ENCODE assay signal across 34 mouse cellular contexts in the genomic region with DNA sequence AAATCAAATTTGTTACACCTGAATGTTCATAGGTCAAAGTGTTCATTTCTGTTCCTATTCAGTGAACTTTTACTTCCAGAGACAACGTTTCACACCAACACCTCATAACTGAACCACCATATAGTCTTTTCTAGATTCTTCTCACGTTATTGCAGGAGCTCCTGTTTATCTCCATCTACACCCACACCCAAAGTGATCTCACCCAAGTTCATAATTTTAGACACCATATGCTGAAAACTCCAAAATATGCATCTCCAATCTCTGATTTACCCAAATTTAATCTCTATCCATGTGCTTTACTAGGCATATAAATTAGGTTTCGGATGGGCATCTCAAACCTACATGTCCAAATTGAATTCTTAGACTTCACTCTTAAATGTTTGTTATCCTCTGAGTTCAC. TPM values are rescaled to one million over a fixed set of nuclear protein-coding genes. Genes with fewer than 3 reads are reported as not detected.
"Had no signal": no experiment of that assay in that cellular context is flagged by ENCODE, and none has a peak within 500 bp of the region (broad histone marks: within the 10 kb centered on the region; RNA-seq: fewer than 3 reads in every experiment).

No protein-coding gene starts in this region.

- H3K9ac ChIP-seq: embryonic facial prominence, embryonic 12.5 days; embryonic facial prominence, embryonic 13.5 days; embryonic facial prominence, embryonic 15.5 days; forebrain, embryonic 12.5 days; forebrain, embryonic 13.5 days; forebrain, embryonic 15.5 days; forebrain, postnatal 0 days had no signal

- H3K4me1 ChIP-seq: embryonic facial prominence, embryonic 10.5 days; embryonic facial prominence, embryonic 12.5 days; embryonic facial prominence, embryonic 13.5 days; embryonic facial prominence, embryonic 15.5 days; forebrain, embryonic 12.5 days; forebrain, embryonic 13.5 days; forebrain, embryonic 15.5 days had no signal

- ATAC-seq: forebrain, embryonic 13.5 days; forebrain, embryonic 14.5 days; forebrain, embryonic 15.5 days; forebrain, embryonic 16.5 days; forebrain, postnatal 0 days had no signal

- H3K4me2 ChIP-seq: embryonic facial prominence, embryonic 12.5 days; embryonic facial prominence, embryonic 13.5 days; embryonic facial prominence, embryonic 15.5 days; forebrain, embryonic 12.5 days; forebrain, embryonic 13.5 days; forebrain, embryonic 15.5 days had no signal

- H3K36me3 ChIP-seq: embryonic facial prominence, embryonic 10.5 days; embryonic facial prominence, embryonic 12.5 days; embryonic facial prominence, embryonic 13.5 days; embryonic facial prominence, embryonic 15.5 days; forebrain, embryonic 10.5 days; forebrain, embryonic 12.5 days; forebrain, embryonic 15.5 days had no signal

- H3K27me3 ChIP-seq: embryonic facial prominence, embryonic 12.5 days; embryonic facial prominence, embryonic 13.5 days; embryonic facial prominence, embryonic 15.5 days; forebrain, embryonic 12.5 days; forebrain, embryonic 13.5 days; forebrain, embryonic 15.5 days had no signal

- H3K4me3 ChIP-seq: embryonic facial prominence, embryonic 10.5 days; embryonic facial prominence, embryonic 12.5 days; embryonic facial prominence, embryonic 13.5 days; embryonic facial prominence, embryonic 15.5 days; erythroblast, embryonic 14.5 days; forebrain, embryonic 10.5 days; forebrain, embryonic 12.5 days; forebrain, embryonic 13.5 days; forebrain, embryonic 15.5 days; gastrocnemius, adult 2 months; heart, adult 2 months had no signal

- H3K27ac ChIP-seq: embryonic facial prominence, embryonic 10.5 days; embryonic facial prominence, embryonic 12.5 days; embryonic facial prominence, embryonic 13.5 days; embryonic facial prominence, embryonic 15.5 days; forebrain, embryonic 10.5 days; forebrain, embryonic 12.5 days; forebrain, embryonic 13.5 days; forebrain, embryonic 15.5 days; gastrocnemius, adult 2 months; heart, adult 2 months had no signal

- H3K9me3 ChIP-seq: embryonic facial prominence, embryonic 10.5 days; embryonic facial prominence, embryonic 12.5 days; embryonic facial prominence, embryonic 13.5 days; embryonic facial prominence, embryonic 15.5 days; forebrain, embryonic 10.5 days; forebrain, embryonic 12.5 days; forebrain, embryonic 13.5 days; forebrain, embryonic 15.5 days had no signal

- DNase-seq: cerebellum, adult 8-10 months; cerebellum, adult 9-10 months; cerebellum, adult 9-11 months; cerebellum, postnatal 10 days; cerebellum, postnatal 14 days; cerebellum, postnatal 25 days; cerebellum, postnatal 36 days; embryo, embryonic 11 days; forebrain, postnatal 0 days; gastrocnemius, adult 2 months; gastrocnemius, postnatal 10 days; gastrocnemius, postnatal 14 days; gastrocnemius, postnatal 25 days; gastrocnemius, postnatal 36 days; heart, adult 11 months; heart, adult 18-20 months; heart, adult 2 months had no signal

RNA-seq across cellular contexts. Expression of a gene that starts 13.4 kb away (rescaled TPM):
- total RNA-seq: common myeloid progenitor, adult 5-6 weeks; gastrocnemius, adult 18-20 months; gastrocnemius, adult 2 months; gastrocnemius, adult 8-10 months; gastrocnemius, postnatal 14 days; gastrocnemius, postnatal 25 days; gastrocnemius, postnatal 36 days; granulocyte monocyte progenitor cell, adult 5-6 weeks; heart, adult 2 months; heart, adult 8-10 months had no signal
- polyA plus RNA-seq: erythroblast, embryonic 14.5 days; gonadal fat pad, adult 2 months; heart, adult 2 months had no signal
